Mouse (Mus musculus) thymus, postnatal 36 days (tissue): ENCODE measurements around the gene Trmt10b.

Experiments used
- DNase-seq, 2 experiments: peaks; one replicate each; pipeline ENCODE4 v3.0.0; 2022; ENCODE audit warnings: mixed read lengths in 2 of 2

Gene Trmt10b

GRCm38 (mm10) chr4:45342286-45343155 is 45.6 kb downstream of the Trmt10b start, which contains the start of gene Exosc3:
Gene Exosc3, minus strand, starts transcription at chr4:45342732.
- no peak for DNase-seq

- DNase-seq: no peak
Observed at GRCm38 (mm10) chr4:45356653-45357052, 59.7 kb downstream of the Trmt10b start.
